Mouse (Mus musculus) C2C12 (cell line): ENCODE results near the gene Pcdh9.

Source experiments
- CTCF ChIP-seq: IDR thresholded peaks from one replicate; pipeline ENCODE4 v1.5.1; 2011; ENCODE audit not compliant: control insufficient read depth, insufficient read depth, insufficient read length
- MAX ChIP-seq: IDR thresholded peaks from one replicate; pipeline ENCODE4 v1.6.1; 2011; ENCODE audit warnings: mild to moderate bottlenecking, control low read depth
- MYOD1 ChIP-seq: IDR thresholded peaks from one replicate; pipeline ENCODE4 v1.6.1; 2011; ENCODE audit warnings: low read depth; ENCODE audit not compliant: control insufficient read depth, insufficient read length
- MYOG ChIP-seq: IDR thresholded peaks from one replicate; pipeline ENCODE4 v1.6.1; 2011; ENCODE audit not compliant: control insufficient read depth, insufficient read length; ENCODE audit errors: extremely low read depth
- USF1 ChIP-seq: IDR thresholded peaks from one replicate; pipeline ENCODE4 v1.6.1; 2011; ENCODE audit warnings: low read depth, mild to moderate bottlenecking, control low read depth, moderate library complexity

DNA sequence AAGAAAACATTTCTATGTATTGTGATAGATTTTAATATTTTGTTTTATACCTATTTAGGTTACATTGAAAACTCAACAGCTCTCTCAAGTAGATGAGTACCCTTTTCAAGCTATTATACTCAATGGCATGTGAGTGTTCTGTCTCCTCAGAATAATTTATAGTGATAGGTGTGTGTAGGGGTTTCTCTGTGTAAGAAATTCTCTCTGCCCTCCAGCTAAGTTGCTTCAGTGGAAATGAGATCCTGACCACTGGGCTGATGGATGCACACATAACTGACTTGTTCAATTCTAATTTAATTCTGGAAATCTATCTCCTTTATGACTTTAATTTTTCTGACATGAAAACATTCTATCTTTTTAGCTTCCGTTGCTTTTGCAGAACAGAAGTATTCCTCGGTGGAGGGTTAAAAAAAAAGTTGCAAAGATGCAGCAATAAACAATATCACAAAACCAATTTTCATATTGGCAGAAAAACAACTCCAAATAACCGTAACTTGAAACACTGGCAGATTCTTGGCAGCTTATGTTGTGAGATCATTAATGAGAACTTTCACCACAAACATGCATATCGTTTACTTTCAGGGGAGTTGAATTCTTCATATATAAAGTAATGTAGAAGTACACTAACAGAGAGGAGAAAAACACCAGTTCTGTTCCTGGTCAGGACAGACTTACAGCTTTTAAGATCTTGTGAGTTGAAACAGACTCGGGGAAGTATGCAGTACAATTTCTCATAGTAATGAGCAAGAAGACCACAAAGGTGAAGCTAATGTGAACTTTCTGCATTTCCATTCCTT, 828.5 kb downstream of the Pcdh9 start:
- TF ChIP-seq CTCF (no peak), USF1 (no peak), MYOG (no peak), MAX (no peak), MYOD1 (no peak)
